Mouse (Mus musculus): ENCODE measurements around the gene Fam83c.

DNA sequence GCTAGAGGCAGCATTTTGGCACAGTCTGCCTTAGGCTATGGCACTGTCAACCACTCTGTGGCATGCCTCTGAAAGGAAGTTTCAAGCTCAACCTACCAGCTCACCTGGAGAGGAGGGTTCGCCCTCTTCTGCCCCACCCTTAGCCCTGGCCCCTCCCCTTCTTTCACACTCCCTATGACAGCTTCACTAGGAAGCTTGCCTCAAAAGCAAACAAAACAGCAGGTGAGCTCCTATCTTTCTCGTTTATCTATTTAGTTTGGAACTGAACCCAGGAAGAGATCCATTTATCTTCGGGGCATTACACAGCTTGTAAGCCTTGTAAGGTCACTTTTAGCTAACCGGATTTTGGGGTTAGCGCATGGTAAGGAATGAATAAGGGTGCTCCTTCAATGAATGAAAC lies 35.1 kb upstream of the Fam83c start:
- TF ChIP-seq HCFC1 (IDR thresholded peaks at IDR 0.05; ENCODE audit: low read depth, low read length) = no peak
- TF ChIP-seq JUND (IDR thresholded peaks at IDR 0.05; ENCODE audit: low read depth, low read length) = no peak
- TF ChIP-seq MAZ (IDR thresholded peaks at IDR 0.05; ENCODE audit: low read depth, low read length) = no peak
- TF ChIP-seq EP300 (IDR thresholded peaks at IDR 0.05; ENCODE audit: low read depth in 1 of 2, low read length in 2 of 2) = no peak
- TF ChIP-seq TAL1 (IDR thresholded peaks at IDR 0.05; ENCODE audit: low read length) = no peak
- no peak for TF ChIP-seq CHD2 (IDR thresholded peaks at IDR 0.05; ENCODE audit: low read length)
- no peak for TF ChIP-seq GATA1 (IDR thresholded peaks at IDR 0.05; ENCODE audit: low read depth, low read length)
- TF ChIP-seq E2F4 (IDR thresholded peaks at IDR 0.05; ENCODE audit: borderline replicate concordance, low read depth, low read length) = no peak
- no peak for TF ChIP-seq NELFE (IDR thresholded peaks at IDR 0.05; ENCODE audit: low read depth, low read length)
- TF ChIP-seq ZC3H11A (IDR thresholded peaks at IDR 0.05; ENCODE audit: low read depth, low read length) = no peak
- no peak for TF ChIP-seq CTCF (IDR thresholded peaks at IDR 0.05 in 2 of 3, conservative IDR thresholded peaks at IDR 0.05 in 1 of 3; ENCODE audit: control insufficient read depth in 1 of 3, insufficient read depth in 1 of 3, low read depth in 2 of 3, low read length in 3 of 3, poor library complexity in 1 of 3, severe bottlenecking in 1 of 3)
- no peak for TF ChIP-seq MAX (IDR thresholded peaks at IDR 0.05; ENCODE audit: low read length)

Measured in MEL (cell line).